Mouse (Mus musculus): ENCODE results near the gene Asb14. TPM values are rescaled to one million over a fixed set of nuclear protein-coding genes. Genes with fewer than 3 reads are reported as not detected.
"Not testable (repeated sequence)": the region's sequence is repeated elsewhere in the genome, so short reads cannot be mapped to it uniquely, and the experiment has no call there.

Gene Asb14
- polyA plus RNA-seq, 1 experiment: not detected

- Histone ChIP-seq H3K27ac (ENCODE audit: insufficient read depth, low read length) (no peak overlapping the region), H3K36me3 (ENCODE audit: control insufficient read depth, insufficient read depth, low read length) (peaks cover 3% of the 10 kb centered on the region; the same call in 1 of the 2 replicates), H3K27me3 (ENCODE audit: control insufficient read depth, insufficient read depth, low read length) (no peaks in the 10 kb centered on the region), H3K4me3 (ENCODE audit: extremely low read depth, insufficient read depth, insufficient read length) (no peak overlapping the region), H3K4me1 (ENCODE audit: control insufficient read depth, insufficient read depth, insufficient read length) (no peaks in the 10 kb centered on the region)
- DNase-seq (ENCODE audit: low read depth in 1 of 2, low spot score in 2 of 2): no peak
- 89% methylated on average over 3 of the region's 3 CpGs for whole genome bisulfite sequencing
- TF ChIP-seq POLR2A (IDR thresholded peaks at IDR 0.05; ENCODE audit: low read depth, low read length) (no peak), CTCF (IDR thresholded peaks at IDR 0.05; ENCODE audit: extremely low read depth, insufficient read depth, insufficient read length, insufficient replicate concordance) (no peak)
These were observed 40.5 kb downstream of the Asb14 start for GRCm38 (mm10) chr14:26934891-26935290.

DNA sequence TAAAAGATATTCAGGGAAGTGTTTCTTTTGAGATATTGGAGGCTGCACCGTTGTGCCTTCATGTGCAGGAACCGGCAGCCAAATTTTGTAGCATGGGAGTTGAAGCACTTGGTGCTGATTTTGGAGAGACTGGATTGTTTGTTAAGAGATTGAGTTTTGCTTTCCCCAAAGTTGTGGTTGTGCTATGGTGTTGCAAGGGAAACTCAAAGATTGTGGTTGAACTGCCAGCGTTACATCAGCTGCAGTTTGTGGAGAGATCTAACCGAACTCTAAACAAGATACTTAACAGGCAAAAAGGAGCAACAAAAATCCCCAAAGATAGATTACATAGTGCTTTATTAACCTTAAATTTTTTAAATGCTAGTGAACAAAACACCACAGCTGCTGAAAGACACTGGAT is 41.2 kb downstream of the Asb14 start:
- WGBS: 65% methylated on average over 4 of the region's 4 CpGs
- no peak for DNase-seq (ENCODE audit: low read depth in 1 of 2, low spot score in 2 of 2)
- TF ChIP-seq CTCF (IDR thresholded peaks at IDR 0.05; ENCODE audit: extremely low read depth, insufficient read depth, insufficient read length, insufficient replicate concordance) (no peak), POLR2A (IDR thresholded peaks at IDR 0.05; ENCODE audit: low read depth, low read length) (no peak)
- no peak overlapping the region for H3K4me3 ChIP-seq (ENCODE audit: extremely low read depth, insufficient read depth, insufficient read length)
- no peaks in the 10 kb centered on the region for H3K4me1 ChIP-seq (ENCODE audit: control insufficient read depth, insufficient read depth, insufficient read length)
- no peaks in the 10 kb centered on the region for H3K27me3 ChIP-seq (ENCODE audit: control insufficient read depth, insufficient read depth, low read length)
- peaks cover 3% of the 10 kb centered on the region; the same call in 1 of the 2 replicates for H3K36me3 ChIP-seq (ENCODE audit: control insufficient read depth, insufficient read depth, low read length)
- no peak overlapping the region for H3K27ac ChIP-seq (ENCODE audit: insufficient read depth, low read length)

GRCm38 (mm10) chr14:26956139-26956538 is 61.8 kb downstream of the Asb14 start:
- not testable (repeated sequence) for H3K27ac ChIP-seq (ENCODE audit: insufficient read depth, low read length)

DNA sequence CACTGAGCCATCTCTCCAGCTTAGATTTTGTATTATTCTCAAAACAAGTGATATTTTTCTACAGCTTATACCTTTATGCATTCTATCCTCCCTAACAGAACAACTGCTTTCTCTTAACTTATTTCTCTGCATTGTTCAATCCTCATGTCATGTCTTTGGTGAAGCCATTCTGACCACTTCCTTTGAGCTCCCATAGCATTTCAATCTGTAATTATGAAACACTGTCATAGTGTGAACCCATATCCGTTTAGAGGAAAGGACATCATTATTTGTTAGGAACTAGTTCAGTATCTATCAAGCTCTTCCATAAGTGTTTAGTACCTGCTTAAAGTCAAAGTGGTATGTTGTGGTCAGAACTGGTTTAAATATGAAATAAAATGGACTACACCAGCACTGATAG is 66.2 kb downstream of the Asb14 start:
- Histone ChIP-seq H3K4me3 (ENCODE audit: extremely low read depth, insufficient read depth, insufficient read length) (no peak overlapping the region), H3K27ac (ENCODE audit: insufficient read depth, low read length) (no peak overlapping the region), H3K4me1 (ENCODE audit: control insufficient read depth, insufficient read depth, insufficient read length) (no peaks in the 10 kb centered on the region), H3K36me3 (ENCODE audit: control insufficient read depth, insufficient read depth, low read length) (peaks cover 7% of the 10 kb centered on the region), H3K27me3 (ENCODE audit: control insufficient read depth, insufficient read depth, low read length) (no peaks in the 10 kb centered on the region)
- no peak for DNase-seq (ENCODE audit: low read depth in 1 of 2, low spot score in 2 of 2)
- TF ChIP-seq POLR2A (IDR thresholded peaks at IDR 0.05; ENCODE audit: low read depth, low read length): no peak
- TF ChIP-seq CTCF (IDR thresholded peaks at IDR 0.05; ENCODE audit: extremely low read depth, insufficient read depth, insufficient read length, insufficient replicate concordance): no peak
- 66% methylated on average over 1 of the region's 1 CpGs for WGBS

More at GRCm38 (mm10) chr14:26956139-26956538, 61.8 kb downstream of the Asb14 start:
- not testable (repeated sequence) for H3K36me3 ChIP-seq (ENCODE audit: control insufficient read depth, insufficient read depth, low read length); H3K27me3 ChIP-seq (ENCODE audit: control insufficient read depth, insufficient read depth, low read length); DNase-seq (ENCODE audit: low read depth in 1 of 2, low spot score in 2 of 2); H3K4me3 ChIP-seq (ENCODE audit: extremely low read depth, insufficient read depth, insufficient read length); H3K4me1 ChIP-seq (ENCODE audit: control insufficient read depth, insufficient read depth, insufficient read length)
- 97% methylated on average over 2 of the region's 2 CpGs for WGBS

Other genes starting within 250 kb of the Asb14 start
- gene Pde12, start 224.7 kb upstream of the Asb14 start, polyA plus RNA-seq (2012; rRNA removed): 4.0 and 6.2 TPM in 2 replicates
- gene Dnah12, start 201.3 kb upstream of the Asb14 start, polyA plus RNA-seq (2012; rRNA removed): 0.02 and 0.06 TPM in 2 replicates
- 2.5 and 2.7 TPM in 2 replicates for gene Appl1, start 76.7 kb downstream of the Asb14 start, polyA plus RNA-seq (2012; rRNA removed)
- gene Hesx1, start 99.9 kb downstream of the Asb14 start, polyA plus RNA-seq (2012; rRNA removed): 0.09 TPM in 1 of 2 replicates, not detected in the other
- 0.99 and 1.0 TPM in 2 replicates for gene Il17rd, start 144.4 kb downstream of the Asb14 start, polyA plus RNA-seq (2012; rRNA removed)
- gene Arhgef3, start 220.3 kb downstream of the Asb14 start, polyA plus RNA-seq (2012; rRNA removed): 21.1 and 23.7 TPM in 2 replicates

All from spleen, adult 2 months (tissue).